Comparison of ENCODE assay signal across 8 mouse cellular contexts in the genomic region with DNA sequence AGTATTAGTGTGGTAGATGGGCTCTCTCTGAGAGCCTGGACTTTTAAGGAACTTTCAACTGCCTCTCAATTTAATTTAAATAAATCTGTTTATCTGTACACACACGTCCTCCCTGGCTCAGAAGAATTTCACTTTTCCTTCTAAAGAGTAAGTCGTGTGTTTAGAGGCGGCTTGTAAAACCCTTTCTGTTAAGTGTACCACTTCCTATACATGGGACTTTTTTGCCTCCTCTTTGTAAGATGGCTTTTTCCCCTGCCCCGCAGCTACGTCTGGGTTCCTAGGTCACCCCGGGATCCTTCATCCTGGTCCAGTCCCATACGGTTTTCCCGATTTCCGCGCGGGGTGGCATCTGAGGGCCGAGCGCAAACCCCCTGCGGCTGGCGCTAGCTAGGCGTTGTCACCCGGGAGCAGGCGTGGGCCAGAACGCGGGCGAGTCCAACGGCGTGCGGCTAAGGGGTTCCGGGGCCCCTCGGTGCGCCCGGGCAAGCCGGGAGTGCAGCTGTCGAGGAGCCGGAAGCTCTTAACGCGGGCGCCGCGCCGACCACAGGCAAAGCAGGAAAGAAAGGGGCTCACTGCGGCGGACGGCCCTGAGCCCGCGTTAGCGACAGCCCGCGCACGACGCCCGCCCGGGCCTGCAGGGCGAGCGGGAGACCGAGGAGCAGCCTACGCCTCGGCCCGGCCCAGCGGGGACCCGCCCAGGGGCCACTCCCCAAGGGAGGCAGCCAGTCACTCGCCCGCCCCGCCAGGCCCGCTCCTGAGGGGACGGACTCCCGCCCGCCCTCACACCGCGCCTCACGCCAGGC. TPM values are rescaled to one million over a fixed set of nuclear protein-coding genes. Genes with fewer than 3 reads are reported as not detected.
DNase-seq lines count a peak whose midpoint lies in the region; ATAC-seq and TF ChIP-seq lines count a peak whose summit lies in the region.

No protein-coding gene starts in this region.

- H3K27ac ChIP-seq in gastrocnemius, adult 2 months, result peak overlapping the region; percentile 98

- no peak for TF ChIP-seq CTCF in gastrocnemius, adult 2 months (IDR thresholded peaks at IDR 0.05)

- intact Hi-C loops in gastrocnemius, adult 2 months (cut with DNase I), result loop anchor here (5.0 kb wide), 2 partner anchors 68 to 153 kb away; a partner anchor contains a TSS

- peak overlapping the region; percentile 99 for H3K4me3 ChIP-seq in gastrocnemius, adult 2 months

- ATAC-seq in common myeloid progenitor, adult 5-6 weeks (replicated peaks; ENCODE audit: low read depth, poor library complexity, severe bottlenecking), result peak; percentile 79
- peak; percentile 82 for ATAC-seq in megakaryocyte progenitor cell, adult 5-6 weeks (replicated peaks; ENCODE audit: poor library complexity)

- peak; percentile 95 for DNase-seq in ZHBTc4 (ENCODE audit: low read depth, low spot score)
- peak; percentile 98 for DNase-seq in gastrocnemius, adult 2 months
- DNase-seq in induced T-regulatory cell, adult 2 months (ENCODE audit: low read depth), result peak; percentile 86
- DNase-seq in left cerebral cortex, adult 9 months (ENCODE audit: low spot score in 2 of 2), result peak; percentile 51 to 79
- DNase-seq in right cerebral cortex, postnatal 14 days, result peak; percentile 79
- DNase-seq in urinary bladder, postnatal 36 days (ENCODE audit: low spot score in 2 of 2), result peak; percentile 86 to 94

RNA-seq across cellular contexts. Expression of a gene that starts 0.6 kb away (rescaled TPM):
- 55.1 and 94.1 TPM in 2 replicates for total RNA-seq in common myeloid progenitor, adult 5-6 weeks (2017)
- 100 to 1,000 TPM; 170 to 204 TPM for total RNA-seq in gastrocnemius, adult 2 months (2021)
- total RNA-seq in megakaryocyte progenitor cell, adult 5-6 weeks (2015), result 166 and 169 TPM in 2 replicates
- 56.9 and 68.0 TPM in 2 replicates for total RNA-seq in megakaryocyte progenitor cell, adult 5-6 weeks (2017)

RNA-seq across cellular contexts. Expression of a gene that starts 49.0 kb away (rescaled TPM):
- total RNA-seq in common myeloid progenitor, adult 5-6 weeks (2017), result 1.1 and 1.9 TPM in 2 replicates
- 100 to 1,000 TPM in 1 of 2 experiments, 10 to 100 TPM in 1; 78.1 to 157 TPM for total RNA-seq in gastrocnemius, adult 2 months (2021)
- total RNA-seq in megakaryocyte progenitor cell, adult 5-6 weeks (2015), result 1.1 and 2.1 TPM in 2 replicates
- 0.29 and 0.74 TPM in 2 replicates for total RNA-seq in megakaryocyte progenitor cell, adult 5-6 weeks (2017)

Comparison
In these comparisons a context has a peak if more than half of its experiments do, and no peak if none do; other contexts are left out.
1. Peak in every context shown above with its lines: DNase-seq, ATAC-seq, H3K4me3 ChIP-seq and H3K27ac ChIP-seq.
2. RNA of a gene that starts 49.0 kb away (total RNA-seq): 78.1 to 157 TPM in gastrocnemius, adult 2 months; 1.1 to 1.9 TPM in common myeloid progenitor, adult 5-6 weeks and 0.29 to 2.1 TPM in megakaryocyte progenitor cell, adult 5-6 weeks; every median in the first group is over 10 times any median in the second.